Mouse (Mus musculus) CH12.LX (cell line): ENCODE results near the gene Cnih1. TPM values are rescaled to one million over a fixed set of nuclear protein-coding genes. Genes with fewer than 3 reads are reported as not detected.

Source experiments
- DNase-seq: peaks from one replicate; pipeline ENCODE4 v3.0.0-alpha.2; 2013; ENCODE audit errors: extremely low read depth
- H3K27ac ChIP-seq: 2 replicates; pipeline ENCODE4 v1.5.1; 2012; ENCODE audit warnings: low read depth, mild to moderate bottlenecking, control low read depth, moderate library complexity; ENCODE audit not compliant: insufficient read depth
- H3K27me3 ChIP-seq: replicated peaks from 2 replicates; pipeline ENCODE3; 2012; ENCODE audit warnings: inconsistent platforms
- H3K36me3 ChIP-seq, 2 experiments: replicated peaks in 1 of 2; 2 replicates each; pipeline versions ENCODE3 to v1.6.1; 2012; ENCODE audit warnings: inconsistent platforms in 1 of 2, low read length in 1 of 2, mild to moderate bottlenecking in 1 of 2, mixed read lengths in 1 of 2, moderate library complexity in 1 of 2; ENCODE audit not compliant: control insufficient read depth in 1 of 2, insufficient read depth in 1 of 2
- H3K4me1 ChIP-seq, 2 experiments: 2 replicates each; pipeline ENCODE4 v1.6.1; 2012; ENCODE audit warnings: inconsistent platforms in 1 of 2, moderate library complexity in 1 of 2; ENCODE audit not compliant: insufficient read depth in 2 of 2, control insufficient read depth in 1 of 2
- H3K4me2 ChIP-seq: 2 replicates; pipeline ENCODE4 v1.6.1; 2012; ENCODE audit warnings: low read depth, mild to moderate bottlenecking, control low read depth; ENCODE audit not compliant: poor library complexity, insufficient read depth, severe bottlenecking
- H3K4me3 ChIP-seq, 3 experiments: fragments of 150-350 bp in 1 of 3; sonication (generic) in 1 of 3; replicated peaks in 1 of 3; 2 replicates each; pipeline versions ENCODE3 to v1.5.1; 2011 to 2012; ENCODE audit warnings: low read depth in 2 of 3, low read length in 2 of 3, mild to moderate bottlenecking in 2 of 3, moderate library complexity in 2 of 3, control low read depth in 1 of 3, improper control_type of control experiment in 1 of 3, inconsistent platforms in 1 of 3, mixed read lengths in 1 of 3; ENCODE audit not compliant: poor library complexity in 1 of 3
- H3K79me2 ChIP-seq: replicated peaks from 2 replicates; pipeline ENCODE4 v1.6.1; 2012; ENCODE audit warnings: mild to moderate bottlenecking, moderate library complexity; ENCODE audit not compliant: control insufficient read depth, poor library complexity, insufficient read depth, severe bottlenecking; ENCODE audit errors: extremely low read depth
- H3K9ac ChIP-seq: 2 replicates; pipeline ENCODE4 v1.6.1; 2012; ENCODE audit warnings: low read depth, mild to moderate bottlenecking, control low read depth, moderate library complexity; ENCODE audit not compliant: insufficient read depth
- H3K9me3 ChIP-seq: replicated peaks from 2 replicates; pipeline ENCODE3; 2012; ENCODE audit warnings: low read length, inconsistent platforms, mixed read lengths
- CHD1 ChIP-seq: IDR thresholded peaks from 2 replicates; pipeline ENCODE4 v1.6.1; 2012; ENCODE audit warnings: low read depth, low read length, improper control_type of control experiment, inconsistent platforms
- CHD2 ChIP-seq: IDR thresholded peaks from 2 replicates; pipeline ENCODE4 v1.6.1; 2011; ENCODE audit warnings: low read length, improper control_type of control experiment
- E2F4 ChIP-seq: IDR thresholded peaks from 2 replicates; pipeline ENCODE4 v1.6.1; 2011; ENCODE audit warnings: low read depth, low read length, improper control_type of control experiment; ENCODE audit not compliant: insufficient replicate concordance
- ELF1 ChIP-seq: IDR thresholded peaks from 2 replicates; pipeline ENCODE4 v1.6.1; 2014; ENCODE audit warnings: low read depth, mild to moderate bottlenecking, inconsistent platforms, low read length, improper control_type of control experiment
- EP300 ChIP-seq: IDR thresholded peaks from 2 replicates; pipeline ENCODE4 v1.6.1; 2011; ENCODE audit warnings: low read length, improper control_type of control experiment
- HCFC1 ChIP-seq: IDR thresholded peaks from 2 replicates; pipeline ENCODE4 v1.6.1; 2012; ENCODE audit warnings: low read depth, mild to moderate bottlenecking, inconsistent platforms, low read length, improper control_type of control experiment
- IRF4 ChIP-seq: IDR thresholded peaks from 2 replicates; pipeline ENCODE4 v1.6.1; 2014; ENCODE audit warnings: low read depth, mild to moderate bottlenecking, inconsistent platforms, low read length, improper control_type of control experiment
- MAX ChIP-seq: IDR thresholded peaks from 2 replicates; pipeline ENCODE4 v1.6.1; 2011; ENCODE audit warnings: low read length, improper control_type of control experiment
- MAZ ChIP-seq: IDR thresholded peaks from 2 replicates; pipeline ENCODE4 v1.6.1; 2012; ENCODE audit warnings: low read depth, mild to moderate bottlenecking, inconsistent platforms, low read length, improper control_type of control experiment, moderate library complexity
- MXI1 ChIP-seq: IDR thresholded peaks from 2 replicates; pipeline ENCODE4 v1.6.1; 2011; ENCODE audit warnings: mild to moderate bottlenecking, low read depth, low read length, improper control_type of control experiment
- NELFE ChIP-seq: IDR thresholded peaks from 2 replicates; pipeline ENCODE4 v1.6.1; 2011; ENCODE audit warnings: low read depth, low read length, improper control_type of control experiment
- POLR2A ChIP-seq: IDR thresholded peaks from 2 replicates; pipeline ENCODE4 v1.6.1; 2011; ENCODE audit warnings: low read depth, mild to moderate bottlenecking, improper control_type of control experiment, low read length
- SIN3A ChIP-seq: IDR thresholded peaks from 2 replicates; pipeline ENCODE4 v1.6.1; 2012; ENCODE audit warnings: low read length, improper control_type of control experiment, inconsistent platforms
- TCF12 ChIP-seq: IDR thresholded peaks from 2 replicates; pipeline ENCODE4 v1.6.1; 2014; ENCODE audit warnings: low read depth, mild to moderate bottlenecking, inconsistent platforms, low read length, improper control_type of control experiment
- USF2 ChIP-seq: conservative IDR thresholded peaks from 2 replicates; pipeline ENCODE4 v1.6.1; 2011; ENCODE audit warnings: low read depth, low read length, improper control_type of control experiment
- ZC3H11A ChIP-seq: IDR thresholded peaks from 2 replicates; pipeline ENCODE4 v1.6.1; 2012; ENCODE audit warnings: low read depth, mild to moderate bottlenecking, inconsistent platforms, low read length, improper control_type of control experiment
- ZMIZ1 ChIP-seq: IDR thresholded peaks from 2 replicates; pipeline ENCODE4 v1.6.1; 2012; ENCODE audit warnings: low read depth, mild to moderate bottlenecking, inconsistent platforms, low read length, improper control_type of control experiment
- dilution Hi-C: fragments of 300-500 bp; cut with MboI; formaldehyde crosslinking; loops from 2 replicates; pipeline ENCODE4 v1.14.3; 2020; ENCODE audit warnings: low sequenced_read_pairs; ENCODE audit not compliant: extremely low pct_unique_long_range_greater_than_20kb, extremely low pct_ligation_motif_present
- in situ Hi-C: fragments of 300-500 bp; cut with MboI; formaldehyde crosslinking; loops from 3 replicates; pipeline ENCODE4 v1.14.3; 2019; ENCODE audit warnings: low sequenced_read_pairs, low pct_ligation_motif_present, low pct_unique_long_range_greater_than_20kb, mixed read lengths
- polyA plus RNA-seq: library from polyadenylated mRNA; unstranded; fragments of >175 nt; gene quantifications from 2 replicates; pipeline ENCODE4 v1.2.1, GENCODE M21; 2012; ENCODE audit warnings: low read depth; ENCODE audit not compliant: insufficient read length
- total RNA-seq, 2 experiments: library from RNA; depleted of rRNA; stranded (reverse); fragments of 300-350 nt in 1 of 2; fragments of >200 nt in 1 of 2; gene quantifications; 2 replicates each; pipeline ENCODE4 v1.2.3; 2012 to 2014

The Cnih1 gene
- total and polyA plus RNA-seq, 3 experiments: 68.9 to 190 (median 185) TPM

DNA sequence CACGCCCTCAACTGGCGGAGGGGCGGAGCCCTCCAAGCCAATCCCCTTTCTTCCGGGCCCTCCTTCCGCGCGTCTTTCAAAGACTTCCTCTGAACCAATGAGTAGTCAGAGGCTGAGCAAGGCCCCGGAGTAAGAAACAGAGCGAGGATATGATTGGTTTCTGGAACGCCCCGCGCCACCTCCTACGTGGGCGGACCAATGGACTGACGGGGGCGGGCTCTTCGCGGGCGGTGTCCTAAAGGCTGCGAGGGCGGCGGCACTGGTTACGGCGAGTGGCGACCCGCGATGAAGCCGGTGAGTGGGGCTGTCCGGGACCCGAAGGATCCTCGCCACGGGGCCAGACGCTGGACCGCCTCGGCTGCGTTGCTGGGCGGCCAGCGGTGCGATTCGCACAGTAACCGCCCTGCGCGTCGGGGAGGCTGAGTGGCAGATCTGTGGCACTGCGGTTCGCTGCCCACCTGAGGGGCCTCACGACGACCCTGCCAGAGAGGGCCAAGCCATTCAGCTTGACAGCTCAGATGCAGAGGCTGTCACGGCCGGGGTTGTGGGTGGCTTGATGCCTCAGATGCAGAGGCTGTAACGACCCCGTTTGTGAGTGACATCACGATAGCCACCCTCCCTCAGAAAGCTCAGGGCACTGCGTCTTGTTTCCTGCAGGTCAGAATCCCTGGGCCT is 27.7 kb downstream of the Cnih1 start, which contains the start of gene Cdkn3:
Gene Cdkn3 (plus strand): TSS at position 187 of the 675 bp plus-strand sequence.
- Histone ChIP-seq H3K79me2 (no peaks in the 10 kb centered on the region), H3K27me3 (no peaks in the 10 kb centered on the region), H3K27ac (no peak within 1 kb of the TSS), H3K4me2 (peak within 1 kb of the TSS; percentile 52), H3K9me3 (no peaks in the 10 kb centered on the region), H3K36me3 (peaks cover 7 to 23% of the 10 kb centered on the region in 2 experiments), H3K4me1 (peaks cover 2 to 17% of the 10 kb centered on the region in 2 experiments; a peak in 3 of 4 replicates), H3K4me3 (peak within 1 kb of the TSS; percentile 86 to 97 (median 90)), H3K9ac (peak within 1 kb of the TSS; percentile 76)
- in situ Hi-C loops: no loop called here
- DNase-seq: peak; percentile 97
- peak; percentile 84 for TF ChIP-seq SIN3A
- TF ChIP-seq IRF4: 0 out of 2 replicates have a peak, but pooled peaks have one; percentile 30
- peak; percentile 94 for TF ChIP-seq ELF1
- no peak for TF ChIP-seq MAZ
- no peak for TF ChIP-seq ZC3H11A
- TF ChIP-seq HCFC1: peak; percentile 56
- TF ChIP-seq MAX: 0 out of 2 replicates have a peak, but pooled peaks have one; percentile 10
- TF ChIP-seq POLR2A: peak; percentile 79
- TF ChIP-seq MXI1: peak; percentile 64; the same call in 1 of the 2 replicates
- TF ChIP-seq E2F4: peak; percentile 92
- peak; percentile 61; the same call in 1 of the 2 replicates for TF ChIP-seq ZMIZ1
- TF ChIP-seq CHD2: peak; percentile 88
- no peak for TF ChIP-seq USF2
- peak; percentile 33; the same call in 1 of the 2 replicates for TF ChIP-seq TCF12
- no peak for TF ChIP-seq CHD1
- TF ChIP-seq NELFE: peak; percentile 55; the same call in 1 of the 2 replicates
- dilution Hi-C loops: no loop called here

DNA sequence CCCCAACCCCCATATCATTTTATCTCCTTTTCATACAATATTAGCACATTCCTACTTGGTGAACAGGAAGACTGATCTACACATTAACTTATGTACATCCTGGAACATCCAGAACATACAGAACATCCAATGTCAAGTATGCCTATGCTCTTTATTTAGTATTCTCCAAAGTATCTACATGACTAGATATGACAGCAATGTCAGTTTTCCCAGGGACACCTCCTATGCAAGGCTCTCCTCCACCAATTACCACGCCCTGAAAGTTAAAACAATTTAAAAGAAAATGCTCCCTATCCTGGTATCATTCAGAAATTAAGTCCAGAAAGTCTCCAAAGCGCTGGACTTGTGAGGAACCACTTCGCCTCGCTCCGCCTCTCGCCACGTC is 28.2 kb downstream of the Cnih1 start:
- no peaks in the 10 kb centered on the region for H3K9me3 ChIP-seq
- H3K27ac ChIP-seq: no peak overlapping the region
- peaks cover 6 to 19% of the 10 kb centered on the region in 2 experiments for H3K36me3 ChIP-seq
- no peak overlapping the region for H3K4me2 ChIP-seq
- in situ Hi-C loops (no loop called here), dilution Hi-C loops (no loop called here)
- H3K4me1 ChIP-seq: peaks cover 2 to 17% of the 10 kb centered on the region in 2 experiments; a peak in 3 of 4 replicates
- H3K27me3 ChIP-seq: no peaks in the 10 kb centered on the region
- TF ChIP-seq EP300: no peak
- H3K4me3 ChIP-seq: peak overlapping the region in 2 of 3 experiments; percentile 39 to 90
- no peaks in the 10 kb centered on the region for H3K79me2 ChIP-seq
- no peak overlapping the region for H3K9ac ChIP-seq
- DNase-seq: no peak
